Mouse (Mus musculus): Measurements from ENCODE around the gene Gm14401. TPM values are rescaled to one million over a fixed set of nuclear protein-coding genes. Genes with fewer than 3 reads are reported as not detected.
A peak's percentile ranks its signal among the peaks of the same experiment; 100 is the strongest.
"Not testable (repeated sequence)": the region's sequence is repeated elsewhere in the genome, so short reads cannot be mapped to it uniquely, and the experiment has no call there.

Gm14401 gene
- total RNA-seq (2021) = 1 to 10 TPM; 1.4 to 1.9 TPM

DNA sequence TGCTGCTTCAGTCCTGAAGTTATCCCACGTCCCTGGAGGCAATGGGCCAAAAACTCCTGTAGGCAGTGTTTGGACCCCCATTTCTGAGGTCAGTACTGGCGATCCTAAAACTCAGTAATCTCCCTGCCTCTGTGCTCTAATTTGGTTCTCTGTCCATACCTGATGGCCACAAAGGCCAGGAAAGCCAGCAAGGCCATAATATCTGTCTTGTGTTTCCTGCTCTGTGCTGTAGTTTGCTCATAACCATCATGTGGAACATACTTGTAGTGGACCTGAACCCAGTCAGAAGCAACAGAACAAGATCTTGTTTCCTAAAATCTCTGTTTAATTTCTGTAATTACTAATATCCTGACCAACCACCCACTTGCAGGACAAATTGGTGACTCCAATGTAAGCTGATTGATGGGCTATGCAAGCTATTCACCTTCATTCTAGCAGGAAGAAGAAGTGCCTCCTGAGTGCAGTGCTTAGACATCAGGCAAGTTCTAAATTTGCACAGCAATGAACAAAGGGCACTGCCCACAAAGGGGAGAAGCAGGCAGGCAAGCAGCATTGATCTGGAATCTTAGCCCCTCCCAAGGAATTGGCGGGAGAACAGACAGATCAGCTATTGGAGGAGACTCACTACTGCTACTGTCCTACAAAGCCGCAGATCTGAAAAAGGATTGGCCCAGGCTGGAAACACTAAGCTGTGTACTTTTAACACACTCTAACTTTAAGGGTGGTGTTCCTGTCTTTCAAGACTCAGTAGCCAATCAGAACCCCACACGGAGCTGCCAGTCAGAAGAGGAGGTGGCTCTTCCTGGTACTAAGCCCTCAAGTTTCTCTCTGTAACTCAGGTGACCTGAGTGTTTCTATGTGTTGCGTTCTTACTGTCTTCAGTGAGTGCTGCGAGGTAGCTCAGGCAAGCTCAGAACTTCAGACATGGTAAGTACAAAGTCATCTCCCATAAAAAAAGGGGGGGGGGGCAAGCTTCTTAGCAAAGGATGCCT lies at the start of gene Gm14401:
Gene Gm14401 (plus strand): TSS at position 889 of the 992 bp plus-strand sequence.
- intact Hi-C loops (cut with DNase I) = loop anchor here (2.0 kb wide), 1 partner anchor 249 kb away; no protein-coding TSS in a partner anchor
- DNase-seq (ENCODE audit: low spot score in 2 of 2) = peak in 1 of 2 experiments; percentile 1

DNA sequence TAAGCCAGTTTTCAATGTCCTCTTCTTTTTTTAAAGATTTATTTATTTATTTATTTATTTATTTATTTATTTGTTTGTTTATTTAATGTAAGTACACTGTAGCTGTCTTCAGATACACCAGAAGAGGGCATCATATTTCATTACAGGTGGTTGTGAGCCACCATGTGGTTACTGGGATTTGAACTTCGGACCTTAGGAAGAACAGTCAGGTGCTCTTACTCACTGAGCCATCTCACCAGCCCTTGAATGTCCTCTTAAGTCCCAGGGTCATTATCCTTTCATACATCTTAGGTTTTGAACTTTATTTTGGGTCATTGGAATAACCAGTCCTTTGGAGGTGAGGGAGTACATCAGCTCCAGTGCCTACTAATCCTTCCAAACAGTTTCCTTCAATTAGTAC lies 1.3 kb upstream of the Gm14401 start:
- DNase-seq (ENCODE audit: low spot score in 2 of 2); intact Hi-C loops (cut with DNase I): not testable (repeated sequence)

DNA sequence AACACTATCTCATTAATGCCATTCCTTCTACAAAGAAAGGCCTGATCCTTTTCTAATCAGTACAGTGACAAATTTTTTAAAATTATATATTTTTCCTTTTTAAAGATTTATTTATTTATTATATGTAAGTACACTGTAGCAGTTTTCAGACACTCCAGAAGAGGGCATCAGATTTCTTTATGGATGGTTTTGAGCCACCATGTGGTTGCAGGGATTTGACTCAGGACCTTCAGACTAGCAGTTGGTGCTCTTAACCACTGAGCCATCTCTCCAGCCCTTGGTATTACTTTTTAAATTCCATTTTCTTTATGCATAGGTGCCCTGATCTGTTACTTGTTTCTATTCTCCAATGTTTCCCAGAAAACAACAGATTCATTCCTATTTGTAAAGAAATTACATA lies 895 bp downstream of the Gm14401 start:
- intact Hi-C loops (cut with DNase I) = loop anchor here (2.0 kb wide), 1 partner anchor 248 kb away; no protein-coding TSS in a partner anchor
- not testable (repeated sequence) for DNase-seq (ENCODE audit: low spot score in 2 of 2)

DNA sequence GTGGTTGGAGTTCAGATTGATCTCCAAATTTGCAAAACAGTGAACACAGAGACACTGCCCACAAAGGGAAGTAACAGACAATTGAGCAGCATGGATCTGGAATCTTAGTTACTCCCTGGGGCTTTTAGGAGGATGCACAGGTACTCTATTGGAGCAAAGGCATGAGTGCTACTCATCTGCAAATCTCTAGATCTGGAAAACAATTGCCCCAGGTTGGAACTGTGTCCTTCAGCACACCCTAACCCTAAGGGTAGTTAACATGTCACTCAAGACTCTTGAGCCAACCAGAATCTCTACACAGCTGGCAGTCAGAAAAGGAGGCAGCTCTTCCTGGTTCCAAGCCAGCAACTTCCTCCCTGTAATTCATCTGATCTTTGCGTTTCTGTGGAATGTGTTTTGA lies 5.7 kb downstream of the Gm14401 start:
- DNase-seq (ENCODE audit: low spot score in 2 of 2); intact Hi-C loops (cut with DNase I): not testable (repeated sequence)

DNA sequence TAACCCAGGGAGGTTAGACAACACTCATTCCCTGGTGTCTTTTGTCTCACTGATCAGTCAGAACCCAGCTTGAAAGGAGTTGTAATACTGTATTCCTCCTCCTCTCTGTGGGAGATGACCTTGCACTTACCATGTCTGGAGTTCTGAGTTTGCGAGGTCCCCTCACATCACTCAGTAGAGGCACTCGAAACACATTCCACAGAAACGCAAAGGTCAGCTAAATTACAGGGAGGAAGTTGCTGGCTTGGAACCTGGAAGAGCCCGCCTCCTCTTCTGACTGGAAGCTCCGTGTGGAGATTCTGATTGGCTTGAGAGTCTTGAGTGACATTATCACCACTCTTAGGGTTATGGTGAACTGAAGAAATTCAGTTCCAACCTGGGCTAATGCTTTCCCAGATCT lies 35.0 kb downstream of the Gm14401 start:
- DNase-seq (ENCODE audit: low spot score in 2 of 2); intact Hi-C loops (cut with DNase I): not testable (repeated sequence)

DNA sequence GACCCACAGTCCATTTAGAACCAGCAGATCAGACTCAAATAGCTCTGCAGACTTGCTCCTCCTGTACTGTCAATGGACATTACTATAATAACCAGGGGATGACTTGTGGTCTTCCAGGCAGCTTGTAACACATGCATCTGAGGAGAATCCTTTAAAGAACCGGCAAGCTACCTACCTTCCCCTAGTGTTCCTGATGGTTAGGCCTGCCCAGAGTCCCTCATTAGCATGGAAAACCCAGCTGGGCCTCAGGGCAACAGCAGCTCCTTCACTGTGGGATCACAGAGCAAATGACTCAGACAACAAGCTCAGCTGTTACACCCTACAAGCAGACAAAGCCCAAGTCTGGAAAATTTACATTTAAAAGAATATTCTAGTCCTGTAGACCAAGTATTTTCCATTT lies 55.0 kb downstream of the Gm14401 start:
- DNase-seq (ENCODE audit: low spot score in 2 of 2); intact Hi-C loops (cut with DNase I): not testable (repeated sequence)

Other genes with a start within 250 kb of the Gm14401 start
- gene Gm14408, start 243.2 kb upstream of the Gm14401 start, total RNA-seq (2021) = not detected
- gene Gm14296, start 146.5 kb upstream of the Gm14401 start, total RNA-seq (2021) = 10 to 100 TPM; 17.6 to 19.1 TPM
- 10 to 100 TPM; 64.9 to 65.0 TPM for gene Gm14419, start 73.4 kb upstream of the Gm14401 start, total RNA-seq (2021)
- 10 to 100 TPM; 54.9 to 65.0 TPM for gene Gm14410, start 132.1 kb downstream of the Gm14401 start, total RNA-seq (2021)
- 1 to 10 TPM; 1.4 to 1.7 TPM for gene Gm14409, start 192.7 kb downstream of the Gm14401 start, total RNA-seq (2021)
- gene Gm14412, start 250.0 kb downstream of the Gm14401 start, total RNA-seq (2021) = 1 to 10 TPM; 3.6 to 5.2 TPM